Mouse (Mus musculus): ENCODE measurements at regions not wholly inside any gene's neighbourhood (a gene's known extent, or its start where the extent isn't known, plus 50 kb on each side); places are given as distances from the start of the nearest gene placed in this dataset.
A peak's percentile ranks its signal among the peaks of the same experiment; 100 is the strongest.

- 68% methylated on average over 2 of the region's 2 CpGs for WGBS
- no peak overlapping the region for H3K4me3 ChIP-seq (ENCODE audit: low read depth, low read length)
- no peaks in the 10 kb centered on the region for H3K36me3 ChIP-seq (ENCODE audit: control insufficient read depth, insufficient read depth)
- H3K27ac ChIP-seq (ENCODE audit: low read depth, low read length): no peak overlapping the region
- no peak for TF ChIP-seq CTCF (IDR thresholded peaks at IDR 0.05; ENCODE audit: low read depth)
- H3K4me2 ChIP-seq (replicated peaks; ENCODE audit: low read depth): no peak overlapping the region
- no peaks in the 10 kb centered on the region for H3K27me3 ChIP-seq (replicated peaks; ENCODE audit: control insufficient read depth, insufficient read depth, low read length)
- no peaks in the 10 kb centered on the region for H3K4me1 ChIP-seq (replicated peaks; ENCODE audit: control insufficient read depth, insufficient read depth, low read length)
- H3K9ac ChIP-seq (ENCODE audit: low read depth, low read length): no peak overlapping the region
- ATAC-seq: no peak
- H3K9me3 ChIP-seq (ENCODE audit: control insufficient read depth): no peaks in the 10 kb centered on the region
Measured at GRCm38 (mm10) chr9:30285324-30285599, 141.6 kb upstream of the Snx19 start.

GRCm38 (mm10) chr9:30299844-30300243 lies 127.1 kb upstream of the Snx19 start:
- Histone ChIP-seq H3K9ac (ENCODE audit: low read depth, low read length) (no peak overlapping the region), H3K4me1 (replicated peaks; ENCODE audit: control insufficient read depth, insufficient read depth, low read length) (no peaks in the 10 kb centered on the region), H3K27ac (ENCODE audit: low read depth, low read length) (no peak overlapping the region), H3K36me3 (ENCODE audit: control insufficient read depth, insufficient read depth) (no peaks in the 10 kb centered on the region), H3K9me3 (ENCODE audit: control insufficient read depth) (no peaks in the 10 kb centered on the region), H3K27me3 (replicated peaks; ENCODE audit: control insufficient read depth, insufficient read depth, low read length) (no peaks in the 10 kb centered on the region), H3K4me2 (replicated peaks; ENCODE audit: low read depth) (no peak overlapping the region), H3K4me3 (ENCODE audit: low read depth, low read length) (no peak overlapping the region)
- no peak for ATAC-seq
- peak; percentile 49 for TF ChIP-seq CTCF (IDR thresholded peaks at IDR 0.05; ENCODE audit: low read depth)
- 22% methylated on average over 4 of the region's 4 CpGs for WGBS

GRCm38 (mm10) chr9:30308281-30308680 lies 118.6 kb upstream of the Snx19 start:
- 42% methylated on average over 2 of the region's 2 CpGs for WGBS
- Histone ChIP-seq H3K27me3 (replicated peaks; ENCODE audit: control insufficient read depth, insufficient read depth, low read length) (no peaks in the 10 kb centered on the region), H3K36me3 (ENCODE audit: control insufficient read depth, insufficient read depth) (no peaks in the 10 kb centered on the region), H3K4me1 (replicated peaks; ENCODE audit: control insufficient read depth, insufficient read depth, low read length) (no peaks in the 10 kb centered on the region), H3K4me3 (ENCODE audit: low read depth, low read length) (no peak overlapping the region), H3K9me3 (ENCODE audit: control insufficient read depth) (no peaks in the 10 kb centered on the region), H3K27ac (ENCODE audit: low read depth, low read length) (no peak overlapping the region), H3K4me2 (replicated peaks; ENCODE audit: low read depth) (no peak overlapping the region), H3K9ac (ENCODE audit: low read depth, low read length) (no peak overlapping the region)
- ATAC-seq: no peak
- TF ChIP-seq CTCF (IDR thresholded peaks at IDR 0.05; ENCODE audit: low read depth): no peak

- WGBS: 81% methylated on average over 1 of the region's 1 CpGs
- no peak overlapping the region for H3K4me2 ChIP-seq (replicated peaks; ENCODE audit: low read depth)
- no peak overlapping the region for H3K27ac ChIP-seq (ENCODE audit: low read depth, low read length)
- no peaks in the 10 kb centered on the region for H3K9me3 ChIP-seq (ENCODE audit: control insufficient read depth)
- no peak overlapping the region for H3K4me3 ChIP-seq (ENCODE audit: low read depth, low read length)
- H3K36me3 ChIP-seq (ENCODE audit: control insufficient read depth, insufficient read depth): no peaks in the 10 kb centered on the region
- no peaks in the 10 kb centered on the region for H3K27me3 ChIP-seq (replicated peaks; ENCODE audit: control insufficient read depth, insufficient read depth, low read length)
- no peak for ATAC-seq
- no peak for TF ChIP-seq CTCF (IDR thresholded peaks at IDR 0.05; ENCODE audit: low read depth)
- no peaks in the 10 kb centered on the region for H3K4me1 ChIP-seq (replicated peaks; ENCODE audit: control insufficient read depth, insufficient read depth, low read length)
- no peak overlapping the region for H3K9ac ChIP-seq (ENCODE audit: low read depth, low read length)
Measured at GRCm38 (mm10) chr9:30313360-30313759, 113.5 kb upstream of the Snx19 start.

- no peak for ATAC-seq
- no peak overlapping the region for H3K9ac ChIP-seq (ENCODE audit: low read depth, low read length)
- no peaks in the 10 kb centered on the region for H3K4me1 ChIP-seq (replicated peaks; ENCODE audit: control insufficient read depth, insufficient read depth, low read length)
- no peaks in the 10 kb centered on the region for H3K36me3 ChIP-seq (ENCODE audit: control insufficient read depth, insufficient read depth)
- no peaks in the 10 kb centered on the region for H3K9me3 ChIP-seq (ENCODE audit: control insufficient read depth)
- no peak overlapping the region for H3K27ac ChIP-seq (ENCODE audit: low read depth, low read length)
- H3K4me3 ChIP-seq (ENCODE audit: low read depth, low read length): no peak overlapping the region
- peak overlapping the region; percentile 30; the same call in 1 of the 2 replicates for H3K4me2 ChIP-seq (replicated peaks; ENCODE audit: low read depth)
- H3K27me3 ChIP-seq (replicated peaks; ENCODE audit: control insufficient read depth, insufficient read depth, low read length): no peaks in the 10 kb centered on the region
- no peak for TF ChIP-seq CTCF (IDR thresholded peaks at IDR 0.05; ENCODE audit: low read depth)
- WGBS: 56% methylated on average over 15 of the region's 15 CpGs
Measured at GRCm38 (mm10) chr9:30314355-30315171, 112.3 kb upstream of the Snx19 start.

- Histone ChIP-seq H3K4me2 (replicated peaks; ENCODE audit: low read depth) (peak overlapping the region; percentile 30; the same call in 1 of the 2 replicates), H3K9me3 (ENCODE audit: control insufficient read depth) (no peaks in the 10 kb centered on the region), H3K4me3 (ENCODE audit: low read depth, low read length) (no peak overlapping the region), H3K27me3 (replicated peaks; ENCODE audit: control insufficient read depth, insufficient read depth, low read length) (no peaks in the 10 kb centered on the region), H3K27ac (ENCODE audit: low read depth, low read length) (no peak overlapping the region), H3K36me3 (ENCODE audit: control insufficient read depth, insufficient read depth) (no peaks in the 10 kb centered on the region), H3K4me1 (replicated peaks; ENCODE audit: control insufficient read depth, insufficient read depth, low read length) (no peaks in the 10 kb centered on the region), H3K9ac (ENCODE audit: low read depth, low read length) (no peak overlapping the region)
- ATAC-seq: no peak
- TF ChIP-seq CTCF (IDR thresholded peaks at IDR 0.05; ENCODE audit: low read depth): peak; percentile 70
- WGBS: 37% methylated on average over 6 of the region's 6 CpGs
Measured at GRCm38 (mm10) chr9:30315172-30315644, 111.7 kb upstream of the Snx19 start.
